Mouse (Mus musculus) lung, embryonic 16.5 days (tissue): Measurements from ENCODE around the gene D130043K22Rik. TPM values are rescaled to one million over a fixed set of nuclear protein-coding genes. Genes with fewer than 3 reads are reported as not detected.

Source experiments
- ATAC-seq: fragments of 200-750 bp; cut with Nextera tagmentation; 2 replicates; pipeline ENCODE4 v1.8.0; 2017; ENCODE audit warnings: low read depth, mild to moderate bottlenecking, moderate library complexity
- H3K27ac ChIP-seq: fragments of 300-500 bp; sonication (generic); 2 replicates; pipeline ENCODE4 v1.5.1; 2014; ENCODE audit warnings: mild to moderate bottlenecking, control low read depth, low read length
- H3K27me3 ChIP-seq: fragments of 300-500 bp; sonication (generic); 2 replicates; pipeline ENCODE4 v1.6.1; 2014; ENCODE audit warnings: low read depth, low read length, mixed read lengths; ENCODE audit not compliant: control insufficient read depth, insufficient read depth
- H3K36me3 ChIP-seq: fragments of 300-500 bp; sonication (generic); 2 replicates; pipeline ENCODE4 v1.6.1; 2014; ENCODE audit warnings: low read length; ENCODE audit not compliant: control insufficient read depth, insufficient read depth
- H3K4me1 ChIP-seq: fragments of 300-500 bp; sonication (generic); replicated peaks from 2 replicates; pipeline ENCODE4 v1.6.1; 2014; ENCODE audit warnings: low read length, mixed read lengths; ENCODE audit not compliant: control insufficient read depth, insufficient read depth
- H3K4me2 ChIP-seq: fragments of 300-500 bp; sonication (generic); 2 replicates; pipeline ENCODE4 v1.6.1; 2014; ENCODE audit warnings: low read depth, low read length, control low read depth
- H3K4me3 ChIP-seq: fragments of 300-500 bp; sonication (generic); 2 replicates; pipeline ENCODE4 v1.5.1; 2014; ENCODE audit warnings: mild to moderate bottlenecking, low read length, control low read depth
- H3K9ac ChIP-seq: fragments of 300-500 bp; sonication (generic); 2 replicates; pipeline ENCODE4 v1.6.1; 2014; ENCODE audit warnings: low read length, control low read depth
- H3K9me3 ChIP-seq: fragments of 300-500 bp; sonication (generic); 2 replicates; pipeline ENCODE4 v1.6.1; 2016; ENCODE audit warnings: low read length; ENCODE audit not compliant: control insufficient read depth
- WGBS: fragments of 180-500 bp; shearing (Covaris S2); extraction: QIAGEN DNeasy Blood & Tissue Kit; methylation state at CpG from one replicate; pipeline ENCODE4 v1.1.7; 2014; 5-methylcytosine and 5-hydroxymethylcytosine counted together
- polyA plus RNA-seq: library from polyadenylated mRNA; unstranded; fragments of >200 nt; fragmentation: Nextera tagmentation; extraction: Ambion mirVana; gene quantifications from 2 replicates; pipeline ENCODE4 v1.2.1, GENCODE M21; 2015

Gene D130043K22Rik
- polyA plus RNA-seq, 1 experiment from 2014 or later, result 0.20 TPM

GRCm38 (mm10) chr13:24880208-24880607 lies 35.3 kb downstream of the D130043K22Rik start:
- ATAC-seq, result no peak

DNA sequence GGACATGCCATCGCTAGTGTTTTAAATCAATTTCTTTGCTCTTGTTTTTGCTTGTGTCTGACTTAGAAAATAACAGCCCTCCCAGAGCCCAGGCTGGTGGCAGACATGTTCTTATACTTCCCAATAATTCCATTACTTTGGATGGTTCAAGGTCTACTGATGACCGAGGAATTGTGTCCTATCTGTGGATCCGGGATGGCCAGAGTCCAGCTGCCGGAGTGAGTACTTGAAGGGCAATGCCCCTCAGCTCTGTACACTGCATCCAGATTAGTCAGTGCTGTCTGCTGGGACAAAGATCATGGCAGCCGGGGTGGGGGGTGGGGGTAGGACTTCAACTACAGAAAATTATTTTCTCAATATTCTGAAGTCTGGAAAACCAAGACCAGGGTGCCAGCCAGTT lies 35.8 kb downstream of the D130043K22Rik start:
- Histone ChIP-seq H3K27ac (no peak overlapping the region), H3K4me2 (no peak overlapping the region), H3K9ac (no peak overlapping the region), H3K4me3 (no peak overlapping the region), H3K27me3 (no peaks in the 10 kb centered on the region), H3K4me1 (no peaks in the 10 kb centered on the region), H3K36me3 (no peaks in the 10 kb centered on the region), H3K9me3 (no peaks in the 10 kb centered on the region)
- 90% methylated on average over 5 of the region's 5 CpGs for WGBS
- no peak for ATAC-seq

More at GRCm38 (mm10) chr13:24880208-24880607, 35.3 kb downstream of the D130043K22Rik start:
- H3K27me3 ChIP-seq, result no peaks in the 10 kb centered on the region
- 64% methylated on average over 6 of the region's 6 CpGs for WGBS
- no peak overlapping the region for H3K4me3 ChIP-seq
- H3K9ac ChIP-seq, result no peak overlapping the region
- H3K4me1 ChIP-seq, result no peaks in the 10 kb centered on the region
- no peak overlapping the region for H3K27ac ChIP-seq
- no peaks in the 10 kb centered on the region for H3K9me3 ChIP-seq
- no peaks in the 10 kb centered on the region for H3K36me3 ChIP-seq
- no peak overlapping the region for H3K4me2 ChIP-seq

GRCm38 (mm10) chr13:24882411-24882810 lies 37.5 kb downstream of the D130043K22Rik start:
- H3K9ac ChIP-seq, result no peak overlapping the region
- no peak for ATAC-seq
- no peak overlapping the region for H3K4me3 ChIP-seq
- no peaks in the 10 kb centered on the region for H3K4me1 ChIP-seq
- H3K36me3 ChIP-seq, result no peaks in the 10 kb centered on the region
- H3K27ac ChIP-seq, result no peak overlapping the region
- no peak overlapping the region for H3K4me2 ChIP-seq
- WGBS, result 88% methylated on average over 6 of the region's 6 CpGs
- no peaks in the 10 kb centered on the region for H3K27me3 ChIP-seq
- H3K9me3 ChIP-seq, result no peaks in the 10 kb centered on the region

- no peak overlapping the region for H3K27ac ChIP-seq
- H3K4me3 ChIP-seq, result no peak overlapping the region
- no peaks in the 10 kb centered on the region for H3K36me3 ChIP-seq
- no peak for ATAC-seq
- H3K27me3 ChIP-seq, result no peaks in the 10 kb centered on the region
- H3K9me3 ChIP-seq, result no peaks in the 10 kb centered on the region
- H3K9ac ChIP-seq, result no peak overlapping the region
- no peaks in the 10 kb centered on the region for H3K4me1 ChIP-seq
- no peak overlapping the region for H3K4me2 ChIP-seq
- 26% methylated on average over 1 of the region's 1 CpGs for WGBS
Observed at GRCm38 (mm10) chr13:24889554-24889953, 44.6 kb downstream of the D130043K22Rik start.

DNA sequence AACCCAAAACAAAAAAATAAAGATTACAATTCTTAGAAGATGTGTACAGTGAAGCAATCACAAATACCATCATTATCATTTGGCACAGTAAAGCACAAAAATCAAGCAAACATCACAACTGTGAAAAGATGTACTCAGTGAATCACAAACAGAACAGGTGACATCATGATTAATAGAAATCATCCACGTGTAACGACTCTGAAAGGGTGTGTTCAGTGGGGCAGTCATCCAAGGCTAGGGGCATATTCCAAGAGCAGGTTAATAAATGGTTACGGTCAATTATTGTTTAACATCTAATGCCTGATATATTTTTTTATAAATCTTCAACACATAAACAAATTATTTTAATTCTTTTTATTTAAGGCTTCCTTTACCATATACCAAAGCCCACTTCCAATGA lies 47.6 kb downstream of the D130043K22Rik start:
- H3K9ac ChIP-seq, result no peak overlapping the region
- no peaks in the 10 kb centered on the region for H3K9me3 ChIP-seq
- no peaks in the 10 kb centered on the region for H3K27me3 ChIP-seq
- H3K4me3 ChIP-seq, result no peak overlapping the region
- H3K36me3 ChIP-seq, result no peaks in the 10 kb centered on the region
- ATAC-seq, result no peak
- 80% methylated on average over 3 of the region's 3 CpGs for WGBS
- H3K4me2 ChIP-seq, result no peak overlapping the region
- no peak overlapping the region for H3K27ac ChIP-seq
- H3K4me1 ChIP-seq, result no peaks in the 10 kb centered on the region

GRCm38 (mm10) chr13:24893880-24894279 lies 48.9 kb downstream of the D130043K22Rik start:
- Histone ChIP-seq H3K4me1 (no peaks in the 10 kb centered on the region), H3K4me3 (no peak overlapping the region), H3K9me3 (no peaks in the 10 kb centered on the region), H3K4me2 (no peak overlapping the region), H3K27me3 (no peaks in the 10 kb centered on the region), H3K9ac (no peak overlapping the region), H3K27ac (no peak overlapping the region), H3K36me3 (no peaks in the 10 kb centered on the region)
- WGBS, result 62% methylated on average over 2 of the region's 2 CpGs
- no peak for ATAC-seq

DNA sequence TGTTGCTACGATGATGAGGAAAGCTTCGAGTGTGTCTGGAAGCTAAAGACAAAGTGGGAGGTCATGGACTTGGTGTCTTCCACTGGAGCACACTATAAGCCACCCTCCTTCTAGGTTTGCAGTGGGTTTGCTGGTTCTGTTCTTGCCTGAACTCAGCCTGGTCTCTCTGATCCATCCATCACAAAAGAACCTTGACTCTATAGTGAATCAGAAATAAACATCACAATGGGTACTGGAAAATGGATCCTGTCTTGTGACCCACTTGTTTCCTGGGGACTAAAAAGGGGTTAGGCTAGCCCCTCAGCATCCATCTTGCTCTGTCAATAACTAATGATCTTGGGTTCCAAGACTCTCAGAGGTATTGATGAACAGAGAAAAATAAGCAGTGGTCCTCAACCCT lies 57.0 kb downstream of the D130043K22Rik start:
- no peak overlapping the region for H3K4me2 ChIP-seq
- no peak overlapping the region for H3K4me3 ChIP-seq
- no peaks in the 10 kb centered on the region for H3K4me1 ChIP-seq
- H3K9me3 ChIP-seq, result no peaks in the 10 kb centered on the region
- H3K36me3 ChIP-seq, result no peaks in the 10 kb centered on the region
- no peak for ATAC-seq
- no peaks in the 10 kb centered on the region for H3K27me3 ChIP-seq
- H3K27ac ChIP-seq, result no peak overlapping the region
- 82% methylated on average over 2 of the region's 2 CpGs for WGBS
- no peak overlapping the region for H3K9ac ChIP-seq

GRCm38 (mm10) chr13:24903412-24903811 lies 58.5 kb downstream of the D130043K22Rik start:
- Histone ChIP-seq H3K4me2 (no peak overlapping the region), H3K27me3 (no peaks in the 10 kb centered on the region), H3K27ac (no peak overlapping the region), H3K4me1 (no peaks in the 10 kb centered on the region), H3K9me3 (no peaks in the 10 kb centered on the region), H3K36me3 (no peaks in the 10 kb centered on the region), H3K4me3 (no peak overlapping the region), H3K9ac (no peak overlapping the region)
- 66% methylated on average over 6 of the region's 6 CpGs for WGBS
- ATAC-seq, result no peak

GRCm38 (mm10) chr13:24905422-24905821 lies 60.5 kb downstream of the D130043K22Rik start:
- ATAC-seq, result no peak
- Histone ChIP-seq H3K9me3 (no peaks in the 10 kb centered on the region), H3K27ac (no peak overlapping the region), H3K4me3 (no peak overlapping the region), H3K9ac (no peak overlapping the region), H3K27me3 (no peaks in the 10 kb centered on the region), H3K4me2 (no peak overlapping the region), H3K4me1 (no peaks in the 10 kb centered on the region), H3K36me3 (no peaks in the 10 kb centered on the region)
- 82% methylated on average over 12 of the region's 12 CpGs for WGBS
